Mouse (Mus musculus): Measurements from ENCODE around the gene Adad1.

The Adad1 gene

DNA sequence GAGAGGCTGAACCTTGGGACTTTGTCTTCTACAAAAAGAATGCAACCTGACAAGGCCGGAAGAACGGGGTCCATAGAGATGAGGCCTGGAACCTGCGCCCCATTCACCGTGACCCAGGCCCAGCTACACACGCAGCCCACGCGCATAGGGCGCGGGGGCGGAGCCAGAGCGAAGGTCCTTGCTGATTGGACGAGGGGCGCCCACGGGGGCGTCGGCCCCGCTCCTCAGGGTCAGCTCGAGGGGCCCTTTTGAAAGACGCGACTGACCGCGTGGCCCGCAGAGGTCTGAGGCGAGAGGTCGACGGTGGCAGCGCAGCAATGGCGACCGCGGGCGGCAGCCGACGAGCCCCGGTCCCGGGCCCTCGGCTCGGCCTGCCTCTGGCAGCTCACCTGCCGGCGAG, at the start of gene Adad1:
TSS of gene Adad1 (plus strand) at position 122 of the 400 bp plus-strand sequence.
- DNase-seq = no peak

DNA sequence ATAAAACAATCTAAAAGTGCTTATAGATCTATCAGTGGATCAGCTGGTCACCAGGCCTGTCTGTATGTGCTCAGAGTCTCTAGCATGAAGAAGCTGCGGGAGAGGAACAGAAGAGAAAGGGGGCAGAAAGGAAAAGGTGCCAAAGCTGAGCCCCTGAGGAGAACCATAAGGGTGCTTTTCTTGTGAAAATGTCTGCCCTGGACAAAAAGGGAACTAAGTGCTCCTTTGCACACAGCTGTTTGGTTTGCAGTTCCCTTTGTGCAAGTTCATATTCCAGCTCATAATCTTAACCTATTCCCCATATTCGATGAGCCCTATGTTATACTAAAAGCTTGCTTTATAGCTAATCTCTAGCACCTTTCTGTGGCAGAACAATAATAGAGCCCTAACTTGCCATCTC, 25.3 kb upstream of the Adad1 start:
- DNase-seq = no peak

DNA sequence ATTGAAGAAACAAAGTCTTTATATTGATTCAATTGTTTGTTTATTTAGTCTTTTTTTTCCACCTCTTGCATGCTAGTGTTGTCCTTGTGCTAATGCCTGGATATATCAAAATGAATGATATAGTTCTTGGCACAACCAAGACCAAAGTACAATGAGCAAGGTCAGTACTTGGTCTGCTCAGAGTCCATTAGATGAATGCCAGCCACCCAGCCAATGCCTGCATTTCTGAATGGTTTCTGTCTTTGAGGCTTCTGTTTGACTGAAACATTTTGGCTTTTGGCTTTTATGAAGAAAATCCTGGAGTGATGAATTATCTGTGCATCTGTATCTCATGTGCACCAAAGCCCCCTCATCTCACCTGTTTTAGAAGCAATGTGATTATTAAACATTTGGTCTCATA, 23.5 kb upstream of the Adad1 start:
- DNase-seq = no peak

DNA sequence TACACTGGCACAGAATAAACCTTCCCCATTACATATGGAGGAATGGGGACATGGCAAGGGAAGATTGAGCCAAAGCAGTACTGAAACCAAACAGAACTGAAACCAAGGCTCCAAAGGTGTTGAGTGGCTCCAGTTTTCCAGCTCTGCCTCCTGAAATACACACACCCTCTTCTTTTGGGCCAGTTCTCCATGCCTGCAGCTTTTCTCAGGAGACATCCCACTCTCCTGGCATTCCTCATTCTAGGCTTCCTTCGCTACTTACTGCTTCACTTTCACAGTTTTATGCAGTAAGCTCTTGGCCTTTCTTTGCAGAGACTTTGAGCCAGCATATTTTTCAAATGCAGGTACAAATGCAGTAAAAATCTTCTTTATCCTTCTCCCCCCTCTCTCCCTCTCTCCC, 11.8 kb upstream of the Adad1 start:
- DNase-seq = no peak

DNA sequence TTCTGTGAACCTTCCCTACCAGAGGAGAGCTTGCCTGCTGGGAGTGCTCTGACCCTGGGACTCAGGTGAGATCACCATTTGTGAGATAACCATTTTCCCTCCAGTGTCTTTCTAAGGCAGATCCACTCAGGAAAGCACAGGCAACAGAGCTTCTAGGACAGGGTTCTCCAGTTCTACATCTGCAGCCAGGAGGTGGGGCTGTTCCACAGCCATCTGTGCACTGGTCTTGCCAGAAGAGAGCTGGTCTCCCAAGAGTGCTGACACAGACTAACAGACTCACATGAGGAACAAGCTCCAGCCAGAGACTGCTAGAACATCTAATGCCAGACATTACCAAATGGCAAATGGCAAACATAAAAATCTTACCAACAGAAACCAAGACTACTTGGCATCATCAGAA, 9.9 kb downstream of the Adad1 start:
- DNase-seq = no peak

DNA sequence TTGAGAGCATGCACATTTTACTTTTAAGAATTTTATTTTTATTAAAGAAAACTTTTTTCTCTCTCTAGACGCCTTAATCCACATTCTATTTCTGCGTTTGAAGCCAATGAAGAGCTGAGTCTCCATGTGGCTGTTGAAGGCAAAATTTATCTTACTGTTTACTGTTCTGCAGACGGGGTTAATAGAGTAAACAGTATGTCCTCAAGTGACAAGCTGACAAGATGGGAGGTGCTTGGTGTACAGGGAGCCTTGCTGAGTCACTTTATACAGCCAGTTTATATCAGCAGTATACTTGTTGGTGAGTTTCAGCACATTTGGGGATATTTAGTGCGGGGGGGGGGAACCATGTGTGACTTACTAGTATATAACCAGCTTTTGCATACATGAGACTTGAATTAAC, 21.5 kb downstream of the Adad1 start:
- DNase-seq = no peak

DNA sequence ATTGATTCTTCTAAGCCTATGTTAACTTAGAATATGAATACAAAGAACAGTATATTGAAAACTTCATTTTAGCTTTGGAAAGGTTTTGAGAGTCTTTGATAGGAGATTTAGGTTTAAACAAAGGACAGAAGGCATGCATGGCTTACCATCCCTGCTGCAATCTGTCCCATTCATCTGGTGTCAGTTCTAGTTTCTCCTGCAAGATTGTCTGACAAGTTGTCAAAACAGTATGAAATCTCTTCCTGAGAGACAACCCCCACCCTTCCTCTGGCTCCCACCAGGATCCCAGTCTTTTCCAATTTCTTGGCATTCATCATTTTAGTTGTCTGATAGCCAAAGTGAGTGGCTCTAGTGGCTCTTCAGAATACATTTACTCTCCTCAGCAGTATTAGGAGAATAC, 27.4 kb downstream of the Adad1 start:
- DNase-seq = no peak

DNA sequence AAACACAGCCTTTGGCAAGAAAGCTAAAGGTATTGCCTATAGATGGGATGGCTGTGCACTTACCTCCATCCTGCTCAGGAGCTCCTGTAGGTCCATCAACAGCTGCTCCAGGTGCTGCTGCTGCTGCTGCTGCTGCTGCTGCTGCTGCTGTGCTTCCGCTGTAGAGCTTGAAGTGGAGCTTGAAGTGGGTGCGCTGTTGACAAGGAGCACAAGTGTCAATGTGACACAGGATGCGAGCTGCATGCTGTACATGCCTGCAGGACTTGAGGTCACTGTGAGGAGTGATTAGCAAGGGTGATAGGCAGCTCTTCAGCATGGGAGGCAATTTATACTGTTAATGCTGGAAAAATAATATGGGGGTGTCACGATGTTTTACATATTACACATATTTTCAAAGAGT, 62.3 kb downstream of the Adad1 start, which contains the start of gene Il2:
TSS of gene Il2 (minus strand) at position 305 of the 400 bp plus-strand sequence.
- DNase-seq = no peak

DNA sequence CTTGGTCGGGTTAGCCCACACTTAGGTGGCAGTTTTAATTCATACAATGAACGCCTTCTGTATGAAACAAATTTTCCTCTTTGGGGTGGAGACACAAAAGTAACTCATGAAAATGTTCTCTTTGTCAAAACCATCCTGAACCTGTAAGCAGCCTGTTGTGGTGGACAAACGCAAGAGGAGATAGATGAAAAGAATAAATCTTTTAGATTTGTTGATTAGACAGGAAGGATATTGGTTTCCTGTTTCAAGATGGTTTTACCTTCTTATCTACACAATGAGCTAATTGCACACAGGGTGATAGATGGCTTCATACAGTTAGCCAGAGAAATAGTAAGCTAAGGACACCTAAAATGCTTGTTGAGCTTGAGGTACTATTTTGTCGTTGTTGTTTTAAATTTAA, 62.8 kb downstream of the Adad1 start:
- DNase-seq = no peak

DNA sequence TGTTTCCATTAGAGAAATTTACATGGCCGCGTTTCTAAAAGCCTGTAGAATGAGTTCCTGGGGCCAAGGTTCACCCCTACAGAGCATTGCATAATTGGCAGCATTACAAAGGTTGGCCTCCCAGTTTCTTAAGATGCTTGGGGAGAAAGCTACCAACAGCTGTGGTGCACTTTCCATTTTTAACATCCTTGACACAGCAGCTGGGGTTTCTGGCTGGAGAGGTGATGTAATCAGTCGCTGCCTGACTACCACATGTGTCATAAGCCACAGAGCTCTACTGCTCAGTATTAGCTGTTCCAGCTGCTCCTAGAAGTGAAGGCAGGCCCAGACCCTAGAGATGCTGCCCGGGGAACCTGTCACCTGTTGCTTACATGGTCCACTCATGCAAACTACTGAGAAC, 64.9 kb downstream of the Adad1 start:
- DNase-seq = no peak

DNA sequence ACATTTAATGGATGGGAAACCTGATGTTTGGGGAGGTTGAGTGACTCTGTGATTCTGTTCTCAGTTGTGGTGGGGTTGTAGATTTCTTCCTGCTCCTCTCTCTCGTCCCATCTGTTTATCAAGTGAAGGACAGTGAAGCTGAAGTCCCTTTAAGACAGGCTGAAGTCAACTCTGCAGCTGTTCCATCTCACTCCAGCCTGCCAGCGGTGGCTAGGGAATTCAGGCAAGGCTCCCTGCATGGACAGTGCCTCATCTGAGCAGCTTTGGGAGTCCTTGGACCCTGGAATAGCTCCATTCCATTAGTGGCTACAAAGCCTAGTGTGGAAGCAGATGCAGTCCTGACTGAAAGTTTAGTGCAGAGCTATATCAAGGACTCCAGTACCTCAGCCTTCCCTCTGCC, 65.7 kb downstream of the Adad1 start:
- DNase-seq = no peak

DNA sequence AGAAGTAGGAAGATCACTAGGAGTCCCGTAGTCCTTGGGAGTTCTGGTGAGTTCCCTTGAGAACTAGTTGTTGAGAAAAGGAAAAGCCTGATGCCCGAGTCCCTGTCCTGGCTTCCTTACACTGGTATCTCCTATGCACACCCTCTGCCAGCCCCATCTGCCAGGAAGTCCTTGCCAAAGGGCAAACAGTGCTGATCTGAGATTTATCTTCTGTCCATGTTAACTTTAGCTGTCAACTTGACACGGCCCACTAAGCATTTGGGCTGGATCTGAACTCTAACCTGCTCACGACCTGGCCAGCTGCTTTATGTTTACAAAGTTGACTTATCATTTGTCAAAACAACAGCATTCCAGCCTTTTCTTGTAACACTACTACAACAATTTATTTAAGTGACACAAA, 73.9 kb downstream of the Adad1 start:
- DNase-seq = no peak

DNA sequence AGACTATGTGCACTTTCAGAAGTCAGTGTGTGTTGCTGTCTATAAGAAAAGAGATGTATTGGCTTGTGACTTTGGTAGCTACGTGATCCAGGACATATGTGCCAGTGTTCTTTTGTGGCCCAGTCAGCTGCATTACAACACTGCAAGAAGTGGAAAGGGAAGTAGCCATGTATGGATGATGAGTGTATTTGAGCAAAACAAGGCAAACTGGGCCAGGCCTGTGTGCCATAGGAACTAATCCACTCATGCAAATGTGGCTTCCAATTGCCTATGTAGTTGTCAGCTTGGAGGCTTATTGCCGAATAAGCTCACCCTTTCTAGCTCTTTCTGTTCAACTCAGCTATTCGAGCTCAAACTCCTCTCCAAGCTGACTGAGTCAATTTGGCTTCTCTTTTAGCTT, 75.9 kb downstream of the Adad1 start:
- DNase-seq = no peak

DNA sequence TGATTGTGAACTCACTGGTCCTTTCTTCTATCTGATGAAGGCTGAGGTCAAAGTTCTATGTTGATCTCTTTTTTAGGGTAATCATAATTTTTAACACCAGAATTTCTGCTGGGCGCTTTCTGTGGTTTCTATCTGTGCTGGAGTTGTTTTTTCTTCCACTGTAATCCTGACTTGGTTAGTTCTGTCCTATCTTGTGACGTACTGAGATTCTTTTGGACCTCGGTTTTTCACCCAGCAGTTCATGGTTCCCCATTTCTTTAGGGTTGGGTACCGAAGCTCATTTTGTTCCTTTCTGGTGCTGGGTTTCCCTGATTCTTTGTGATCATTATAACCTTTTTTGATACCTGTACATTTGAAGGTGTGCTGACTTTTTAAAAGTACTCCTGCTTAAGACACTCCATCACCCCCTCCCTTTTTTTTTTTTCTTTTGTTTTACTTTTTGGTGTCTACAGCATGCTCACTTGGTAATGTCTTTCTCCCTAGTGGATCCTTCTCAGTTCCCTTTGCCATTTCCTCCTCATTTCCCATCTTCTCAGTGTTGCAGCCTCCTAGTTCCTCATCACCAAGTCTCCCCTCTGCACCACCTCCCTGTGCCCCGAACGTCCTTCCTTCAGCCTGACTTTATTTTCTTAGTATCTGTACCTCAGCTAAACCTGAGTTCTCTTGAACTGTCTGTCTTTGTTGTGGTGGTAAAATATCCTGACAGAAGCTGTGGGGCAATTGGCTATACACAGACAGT, 77.0 kb downstream of the Adad1 start:
- DNase-seq = no peak

DNA sequence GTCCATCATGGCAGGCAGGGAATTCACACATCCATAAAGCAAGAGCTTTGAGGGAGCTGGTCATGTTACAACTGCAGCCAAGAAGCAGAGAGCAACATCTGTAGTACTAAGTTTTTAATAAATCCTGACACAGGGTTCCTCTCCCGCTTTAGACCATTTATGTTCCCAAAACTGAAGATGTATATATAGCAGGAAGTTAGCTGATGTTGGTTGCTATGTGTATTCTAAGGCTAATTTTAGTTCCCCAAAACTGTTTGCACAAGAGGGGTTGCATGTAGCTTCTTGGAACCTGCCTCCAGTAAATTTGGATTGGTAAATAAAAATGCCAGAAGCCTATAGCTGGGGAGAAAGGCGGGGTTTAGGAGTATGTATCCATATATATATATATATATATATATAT, 78.5 kb downstream of the Adad1 start:
- DNase-seq = no peak

DNA sequence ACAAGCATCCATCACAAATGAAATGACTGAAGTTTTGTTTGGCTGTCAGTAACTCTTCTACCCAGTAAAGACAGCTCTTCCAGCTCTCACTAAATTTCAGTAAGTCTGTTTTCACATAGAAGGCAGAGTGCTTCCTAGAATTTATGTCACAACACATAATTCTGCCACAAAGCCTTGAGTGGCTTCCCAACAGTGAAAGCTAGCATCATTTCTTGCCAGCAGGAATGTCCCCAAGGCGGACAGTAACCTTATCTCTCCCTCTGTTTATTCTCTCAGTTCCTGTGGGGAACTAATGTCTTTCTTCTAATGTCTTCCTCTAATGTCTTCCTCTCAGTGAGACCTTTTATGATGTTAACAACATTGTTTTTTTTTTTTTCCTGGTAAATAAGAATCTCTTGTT, 81.7 kb downstream of the Adad1 start:
- DNase-seq = no peak

DNA sequence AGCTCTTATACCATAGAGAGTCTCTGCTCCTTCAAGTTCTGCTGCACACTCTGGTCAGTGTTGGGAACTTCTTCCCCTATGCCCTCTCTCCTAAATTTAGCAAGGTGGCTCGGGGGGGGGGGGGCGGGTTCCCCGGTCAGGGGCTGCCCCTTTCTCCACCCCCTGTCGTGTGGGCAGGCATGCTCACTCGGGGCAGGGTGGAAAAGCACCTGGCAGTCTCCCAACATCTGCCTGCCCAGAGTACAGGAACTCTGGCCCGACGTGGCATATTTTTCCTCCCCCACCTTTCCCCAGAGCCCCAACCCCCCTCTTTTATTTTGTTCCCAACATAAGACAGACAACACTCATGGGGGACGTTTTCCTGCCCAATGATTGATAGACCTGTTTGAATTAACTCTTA, 83.1 kb downstream of the Adad1 start:
- DNase-seq = no peak

DNA sequence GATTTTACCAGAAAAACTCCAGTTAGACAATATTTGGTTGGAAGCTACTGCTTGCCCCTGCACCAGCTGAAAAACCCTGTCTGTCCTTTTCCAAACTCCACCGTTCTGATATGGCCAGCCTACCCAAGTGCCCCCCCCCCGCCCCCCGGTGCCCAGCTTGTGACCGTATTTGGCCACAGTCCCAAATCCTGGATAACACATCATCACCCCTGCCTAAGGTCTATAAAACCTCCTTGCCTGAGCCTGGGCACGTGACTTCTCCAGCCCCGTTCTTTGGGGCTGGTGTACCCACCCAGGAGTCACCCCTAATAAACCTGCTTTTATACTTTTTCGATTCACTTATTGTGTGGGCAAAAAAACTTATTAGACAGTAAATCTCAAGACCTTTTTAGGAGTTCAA, 83.5 kb downstream of the Adad1 start:
- DNase-seq = no peak

DNA sequence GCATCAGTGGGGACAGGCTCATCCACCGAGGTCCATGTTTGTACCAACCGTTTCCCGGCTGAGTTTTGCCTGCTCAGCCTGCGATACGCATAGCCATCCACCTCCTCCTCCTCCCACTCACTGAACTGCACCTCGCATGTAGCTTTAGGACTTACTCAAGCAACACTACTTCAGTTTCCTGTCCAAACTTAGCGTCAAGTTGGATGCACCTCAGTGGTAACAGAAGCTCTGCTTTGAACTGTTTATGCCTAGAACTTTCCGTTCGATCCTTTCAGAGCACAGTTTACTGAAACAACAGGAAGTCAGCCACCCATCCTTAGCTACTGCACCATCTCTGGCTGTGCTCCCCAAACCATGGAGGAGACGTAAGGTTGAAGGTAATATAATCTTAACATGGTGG, 88.9 kb downstream of the Adad1 start:
- DNase-seq = no peak

DNA sequence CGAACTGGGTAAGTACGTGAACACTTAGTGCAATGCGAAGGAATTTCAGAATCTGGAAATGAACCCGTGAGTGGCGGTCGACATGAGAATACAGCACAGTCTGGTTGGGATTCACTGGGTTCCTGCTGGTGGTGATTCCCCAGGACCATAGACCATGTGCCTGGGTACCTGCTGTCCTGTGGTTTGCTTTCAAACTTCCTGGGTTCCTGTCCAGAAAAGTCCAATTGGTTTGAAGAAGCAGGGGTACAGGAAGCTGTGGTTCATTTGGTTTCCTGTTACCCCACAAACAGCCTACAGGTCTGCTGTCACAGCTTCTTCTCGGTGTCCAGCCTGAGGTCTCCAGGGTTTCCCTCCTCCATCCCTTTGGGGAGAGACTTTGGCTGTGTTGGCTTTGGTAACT, 89.7 kb downstream of the Adad1 start:
- no peak for DNase-seq

DNA sequence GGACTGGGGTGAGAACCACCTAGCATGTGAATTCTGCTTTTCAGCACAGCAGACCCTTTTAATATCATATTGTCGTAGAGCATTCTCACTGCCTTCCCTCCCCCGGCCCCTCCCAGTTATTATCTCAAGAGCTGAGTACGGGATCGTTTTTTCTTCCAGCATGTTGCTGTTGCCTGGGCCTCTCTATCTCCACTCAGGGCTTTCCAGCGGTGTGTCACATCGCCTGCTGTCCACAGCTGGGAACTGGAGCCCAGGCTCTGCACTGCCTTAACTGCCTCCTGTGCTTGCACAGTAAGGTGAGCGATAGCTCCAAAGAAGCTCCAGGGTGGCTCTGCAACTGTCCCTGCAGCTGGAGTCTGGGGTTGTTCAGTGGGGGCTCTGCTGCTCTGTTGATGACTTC, 91.1 kb downstream of the Adad1 start:
- DNase-seq = no peak

DNA sequence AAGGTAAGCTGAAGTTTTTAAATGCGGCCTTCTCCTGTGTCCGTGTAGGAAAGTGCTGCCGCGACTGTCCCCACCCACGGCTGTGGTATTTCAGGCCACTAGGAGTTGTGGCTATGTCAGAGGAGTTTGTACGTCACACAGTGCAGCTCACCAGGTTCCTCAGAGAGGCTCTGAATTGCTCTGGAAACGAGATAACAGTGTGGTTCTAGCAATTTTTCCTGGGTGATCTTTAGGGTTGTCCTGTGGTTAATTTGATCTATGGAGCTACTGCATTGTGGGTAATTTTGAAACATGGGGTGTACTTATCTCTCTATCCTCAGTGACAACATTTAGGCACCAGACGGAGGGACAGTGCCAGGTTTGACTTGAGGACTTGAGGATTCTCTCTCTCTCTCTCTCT, 93.8 kb downstream of the Adad1 start:
- no peak for DNase-seq

DNA sequence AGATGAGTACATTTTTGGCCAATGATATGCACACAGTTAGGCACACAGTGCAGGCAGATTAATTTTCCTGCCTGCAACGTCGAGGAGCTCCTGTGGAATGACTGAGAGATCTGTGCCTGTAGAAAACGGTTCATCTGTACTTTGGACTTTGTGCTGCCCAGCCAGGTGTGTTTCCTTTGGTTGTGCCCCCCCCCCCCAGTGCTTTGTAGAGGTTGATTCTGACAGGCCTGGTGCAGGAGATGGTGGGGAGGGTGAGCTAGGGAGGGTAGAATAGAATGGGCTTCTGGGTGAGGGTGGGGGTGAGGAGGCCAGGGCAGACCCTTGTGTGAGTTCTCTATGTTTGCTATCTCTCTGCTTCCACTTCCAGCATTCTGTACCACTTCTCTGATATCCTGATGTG, 94.9 kb downstream of the Adad1 start:
- no peak for DNase-seq

DNA sequence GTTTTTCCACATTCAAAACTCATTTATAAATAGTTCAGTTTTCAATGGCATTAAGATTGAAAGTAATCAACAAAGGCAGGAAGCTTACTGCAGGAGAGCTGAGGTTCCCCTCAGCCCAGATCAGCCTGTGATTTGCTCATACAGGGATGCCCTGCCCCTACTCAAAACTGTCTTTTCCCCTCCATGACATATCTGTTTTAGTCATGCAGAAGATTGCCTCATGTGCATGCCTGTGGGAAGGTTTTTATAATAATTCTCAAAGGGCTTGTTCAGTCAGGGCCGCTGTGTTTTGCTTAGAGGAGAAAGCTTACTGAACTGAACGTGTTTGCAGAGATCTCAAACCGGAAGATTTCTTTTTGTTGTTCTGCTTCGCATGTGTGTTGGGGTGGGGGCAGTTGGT, 97.8 kb downstream of the Adad1 start:
- DNase-seq = no peak

DNA sequence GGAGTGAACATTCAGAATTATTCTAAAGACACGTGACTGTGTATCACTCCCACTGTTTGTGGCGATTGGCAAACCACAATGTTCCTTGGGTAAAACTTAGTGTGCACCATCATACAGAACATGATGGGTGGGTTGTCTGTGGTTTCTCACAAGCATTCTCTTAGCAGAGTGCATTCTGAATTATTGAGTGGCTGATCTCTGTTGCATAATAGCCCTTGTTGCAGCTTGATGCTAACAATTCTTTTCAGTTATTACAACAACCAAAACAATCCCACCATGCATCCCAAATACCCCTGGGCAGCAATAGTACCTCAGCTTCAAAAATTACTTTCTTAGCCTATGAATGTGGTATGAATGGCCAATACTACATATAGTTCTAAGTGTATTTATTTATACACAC, 106.0 kb downstream of the Adad1 start:
- DNase-seq = no peak

Measured in cerebellum, adult 9-11 months (tissue).